Mouse (Mus musculus): ENCODE results near the gene Rpl19. TPM values are rescaled to one million over a fixed set of nuclear protein-coding genes. Genes with fewer than 3 reads are reported as not detected.

Gene Rpl19
- total and polyA plus RNA-seq, 3 experiments: 2,949 to 5,259 (median 3,446) TPM

DNA sequence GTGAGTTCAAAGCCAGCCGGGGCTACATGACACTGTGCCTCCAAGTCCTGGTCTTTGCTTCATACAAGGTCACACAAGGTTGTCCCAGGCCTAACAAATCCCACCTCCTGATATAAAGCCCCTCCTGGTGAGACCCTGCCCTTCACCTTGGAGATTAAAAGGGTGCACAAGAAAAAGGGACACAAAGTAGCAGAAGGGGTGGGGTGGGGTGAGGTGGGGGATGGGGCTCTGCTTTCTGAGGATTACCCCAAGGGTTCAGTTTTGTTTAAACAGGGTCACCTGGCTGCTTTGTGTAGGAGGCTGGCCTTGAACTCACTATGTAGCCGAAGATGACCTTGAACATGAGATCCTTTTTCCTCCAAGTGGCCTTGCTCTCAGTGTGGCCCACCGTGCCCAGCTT, 43.0 kb upstream of the Rpl19 start:
- DNase-seq (ENCODE audit: extremely low read depth): no peak
- TF ChIP-seq POLR2A (IDR thresholded peaks at IDR 0.05; ENCODE audit: low read depth, low read length) (no peak), CHD2 (IDR thresholded peaks at IDR 0.05; ENCODE audit: low read length) (no peak), MEF2A (IDR thresholded peaks at IDR 0.05; ENCODE audit: borderline replicate concordance, low read depth, low read length) (no peak), SMC3 (IDR thresholded peaks at IDR 0.05; ENCODE audit: low read depth, low read length) (no peak), USF1 (IDR thresholded peaks at IDR 0.05; ENCODE audit: low read depth, low read length) (no peak), MXI1 (IDR thresholded peaks at IDR 0.05; ENCODE audit: low read depth, low read length) (no peak), RAD21 (IDR thresholded peaks at IDR 0.05; ENCODE audit: low read depth, low read length) (no peak), JUND (conservative IDR thresholded peaks at IDR 0.05; ENCODE audit: low read depth, low read length) (no peak), ETS1 (conservative IDR thresholded peaks at IDR 0.05; ENCODE audit: low read depth, low read length) (no peak), MAFK (IDR thresholded peaks at IDR 0.05; ENCODE audit: insufficient replicate concordance, low read length) (no peak), NELFE (IDR thresholded peaks at IDR 0.05; ENCODE audit: low read depth, low read length) (no peak), E2F4 (IDR thresholded peaks at IDR 0.05; ENCODE audit: insufficient replicate concordance, low read depth, low read length) (no peak), SIN3A (IDR thresholded peaks at IDR 0.05; ENCODE audit: low read length) (no peak), USF2 (conservative IDR thresholded peaks at IDR 0.05; ENCODE audit: low read depth, low read length) (no peak), MAX (IDR thresholded peaks at IDR 0.05; ENCODE audit: low read length) (no peak), ZC3H11A (IDR thresholded peaks at IDR 0.05; ENCODE audit: low read depth, low read length) (no peak)
- Histone ChIP-seq H3K4me1 (ENCODE audit: control insufficient read depth in 1 of 2, insufficient read depth in 2 of 2) (peaks cover 2 to 37% of the 10 kb centered on the region in 2 experiments; a peak in 3 of 4 replicates), H3K9ac (ENCODE audit: insufficient read depth, low read depth) (no peak overlapping the region), H3K27me3 (replicated peaks) (peaks cover 1% of the 10 kb centered on the region), H3K79me2 (replicated peaks; ENCODE audit: control insufficient read depth, extremely low read depth, insufficient read depth, poor library complexity, severe bottlenecking) (no peaks in the 10 kb centered on the region), H3K36me3 (replicated peaks in 1 of 2; ENCODE audit: control insufficient read depth in 1 of 2, insufficient read depth in 1 of 2, low read length in 1 of 2) (no peaks in the 10 kb centered on the region), H3K4me2 (ENCODE audit: insufficient read depth, low read depth, poor library complexity, severe bottlenecking) (no peak overlapping the region), H3K9me3 (replicated peaks; ENCODE audit: low read length) (no peaks in the 10 kb centered on the region), H3K4me3 (replicated peaks in 1 of 3; ENCODE audit: low read depth in 2 of 3, low read length in 2 of 3, poor library complexity in 1 of 3) (no peak overlapping the region), H3K27ac (ENCODE audit: insufficient read depth, low read depth) (no peak overlapping the region)
- dilution Hi-C loops (cut with MboI; ENCODE audit: extremely low pct_ligation_motif_present, extremely low pct_unique_long_range_greater_than_20kb, low sequenced_read_pairs): no loop called here
- in situ Hi-C loops (cut with MboI; ENCODE audit: low pct_ligation_motif_present, low pct_unique_long_range_greater_than_20kb, low sequenced_read_pairs): no loop called here

DNA sequence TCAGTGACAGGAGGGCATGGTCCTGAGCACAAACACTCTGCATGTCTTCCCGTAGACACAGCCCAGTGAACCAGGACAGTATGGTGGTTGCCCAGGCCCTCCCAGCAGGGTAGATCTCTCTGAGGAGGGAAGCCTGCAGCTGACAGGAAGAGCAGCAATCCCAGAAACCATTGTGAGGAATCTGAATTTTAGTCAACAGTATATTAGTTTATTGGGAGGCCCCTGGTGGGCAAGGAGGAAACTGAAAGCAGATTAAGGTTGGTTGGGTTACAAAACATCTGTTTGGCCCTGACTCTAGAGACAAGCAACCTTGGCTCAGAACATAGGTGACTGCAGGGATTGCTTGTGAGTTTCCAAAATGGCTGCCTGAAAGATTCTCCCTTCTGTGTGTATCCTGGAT, 42.5 kb upstream of the Rpl19 start:
- H3K27me3 ChIP-seq (replicated peaks): peaks cover 1% of the 10 kb centered on the region
- in situ Hi-C loops (cut with MboI; ENCODE audit: low pct_ligation_motif_present, low pct_unique_long_range_greater_than_20kb, low sequenced_read_pairs): no loop called here
- peaks cover 0 to 32% of the 10 kb centered on the region in 2 experiments; a peak in 2 of 4 replicates for H3K4me1 ChIP-seq (ENCODE audit: control insufficient read depth in 1 of 2, insufficient read depth in 2 of 2)
- no peak overlapping the region for H3K27ac ChIP-seq (ENCODE audit: insufficient read depth, low read depth)
- TF ChIP-seq CTCF (conservative IDR thresholded peaks at IDR 0.05 in 1 of 2, IDR thresholded peaks at IDR 0.05 in 1 of 2; ENCODE audit: low read depth in 2 of 2, low read length in 2 of 2) (peak in 1 of 2 experiments; percentile 30; a peak in 1 of 4 replicates), RCOR1 (conservative IDR thresholded peaks at IDR 0.05; ENCODE audit: low read depth, low read length) (no peak)
- H3K4me2 ChIP-seq (ENCODE audit: insufficient read depth, low read depth, poor library complexity, severe bottlenecking): no peak overlapping the region
- no peaks in the 10 kb centered on the region for H3K79me2 ChIP-seq (replicated peaks; ENCODE audit: control insufficient read depth, extremely low read depth, insufficient read depth, poor library complexity, severe bottlenecking)
- peak; percentile 34 for DNase-seq (ENCODE audit: extremely low read depth)
- H3K36me3 ChIP-seq (replicated peaks in 1 of 2; ENCODE audit: control insufficient read depth in 1 of 2, insufficient read depth in 1 of 2, low read length in 1 of 2): no peaks in the 10 kb centered on the region
- H3K4me3 ChIP-seq (replicated peaks in 1 of 3; ENCODE audit: low read depth in 2 of 3, low read length in 2 of 3, poor library complexity in 1 of 3): no peak overlapping the region
- no peak overlapping the region for H3K9ac ChIP-seq (ENCODE audit: insufficient read depth, low read depth)
- dilution Hi-C loops (cut with MboI; ENCODE audit: extremely low pct_ligation_motif_present, extremely low pct_unique_long_range_greater_than_20kb, low sequenced_read_pairs): no loop called here
- H3K9me3 ChIP-seq (replicated peaks; ENCODE audit: low read length): no peaks in the 10 kb centered on the region

Data from CH12.LX (cell line).